Mouse (Mus musculus) forebrain, embryonic 12.5 days (tissue): ENCODE measurements around the gene Cdkn2b. TPM values are rescaled to one million over a fixed set of nuclear protein-coding genes. Genes with fewer than 3 reads are reported as not detected.
A peak's percentile ranks its signal among the peaks of the same experiment; 100 is the strongest.

Experiments
- ATAC-seq: fragments of 200-750 bp; cut with Nextera tagmentation; 2 replicates; pipeline ENCODE4 v1.8.0; 2017; ENCODE audit warnings: moderate TSS enrichment; ENCODE audit not compliant: low FRiP score
- H3K27ac ChIP-seq: fragments of 300-500 bp; sonication (generic); 2 replicates; pipeline ENCODE4 v1.5.1; 2016; ENCODE audit warnings: mild to moderate bottlenecking
- H3K27me3 ChIP-seq: fragments of 300-500 bp; sonication (generic); 2 replicates; pipeline ENCODE4 v1.6.1; 2016; ENCODE audit warnings: mild to moderate bottlenecking
- H3K36me3 ChIP-seq: fragments of 300-500 bp; sonication (generic); replicated peaks from 2 replicates; pipeline ENCODE4 v1.6.1; 2016; ENCODE audit warnings: mild to moderate bottlenecking
- H3K4me1 ChIP-seq: fragments of 300-500 bp; sonication (generic); 2 replicates; pipeline ENCODE4 v1.6.1; 2016
- H3K4me2 ChIP-seq: fragments of 300-500 bp; sonication (generic); 2 replicates; pipeline ENCODE4 v1.6.1; 2016; ENCODE audit warnings: mild to moderate bottlenecking, moderate library complexity
- H3K4me3 ChIP-seq: fragments of 300-500 bp; sonication (generic); replicated peaks from 2 replicates; pipeline ENCODE4 v1.5.1; 2016; ENCODE audit warnings: mild to moderate bottlenecking
- H3K9ac ChIP-seq: fragments of 300-500 bp; sonication (generic); 2 replicates; pipeline ENCODE4 v1.6.1; 2016; ENCODE audit warnings: mild to moderate bottlenecking
- H3K9me3 ChIP-seq: fragments of 300-500 bp; sonication (generic); 2 replicates; pipeline ENCODE4 v1.6.1; 2016
- WGBS: fragments of 180-500 bp; shearing (Covaris S2); methylation state at CpG from one replicate; pipeline ENCODE4 v1.1.7; 2016; 5-methylcytosine and 5-hydroxymethylcytosine counted together
- polyA plus RNA-seq: library from polyadenylated mRNA; unstranded; fragments of >200 nt; fragmentation: Nextera tagmentation; extraction: Ambion mirVana; gene quantifications from 2 replicates; pipeline ENCODE4 v1.2.1, GENCODE M21; 2016

The Cdkn2b gene
- polyA plus RNA-seq, 1 experiment from 2014 or later, result 0.27 TPM

GRCm38 (mm10) chr4:89285688-89286087, 25.2 kb downstream of the Cdkn2b start:
- peaks cover 6% of the 10 kb centered on the region for H3K4me1 ChIP-seq
- H3K27me3 ChIP-seq, result peaks cover 86% of the 10 kb centered on the region
- 29% methylated on average over 7 of the region's 7 CpGs for WGBS
- no peak for ATAC-seq
- H3K4me3 ChIP-seq, result no peak overlapping the region
- no peak overlapping the region for H3K27ac ChIP-seq
- no peak overlapping the region for H3K4me2 ChIP-seq
- H3K9ac ChIP-seq, result no peak overlapping the region
- H3K9me3 ChIP-seq, result no peaks in the 10 kb centered on the region
- no peaks in the 10 kb centered on the region for H3K36me3 ChIP-seq

- peaks cover 6% of the 10 kb centered on the region for H3K4me1 ChIP-seq
- no peaks in the 10 kb centered on the region for H3K9me3 ChIP-seq
- no peak overlapping the region for H3K4me3 ChIP-seq
- H3K36me3 ChIP-seq, result no peaks in the 10 kb centered on the region
- no peak overlapping the region for H3K4me2 ChIP-seq
- 1% methylated on average over 12 of the region's 12 CpGs for WGBS
- ATAC-seq, result no peak
- no peak overlapping the region for H3K27ac ChIP-seq
- H3K9ac ChIP-seq, result no peak overlapping the region
- H3K27me3 ChIP-seq, result peaks cover 83% of the 10 kb centered on the region
Measured at GRCm38 (mm10) chr4:89282661-89283060, 28.2 kb downstream of the Cdkn2b start.

GRCm38 (mm10) chr4:89282036-89282566, 28.7 kb downstream of the Cdkn2b start:
- Histone ChIP-seq H3K9ac (no peak overlapping the region), H3K4me3 (peak overlapping the region; percentile 9), H3K27ac (no peak overlapping the region), H3K9me3 (no peaks in the 10 kb centered on the region), H3K4me1 (peaks cover 6% of the 10 kb centered on the region), H3K36me3 (no peaks in the 10 kb centered on the region), H3K27me3 (peaks cover 85% of the 10 kb centered on the region), H3K4me2 (peak overlapping the region; percentile 32)
- WGBS, result under 1% methylated on average over 25 of the region's 25 CpGs
- ATAC-seq, result peak; percentile 79

GRCm38 (mm10) chr4:89281236-89281635, 29.6 kb downstream of the Cdkn2b start:
- no peaks in the 10 kb centered on the region for H3K36me3 ChIP-seq
- H3K27ac ChIP-seq, result no peak overlapping the region
- 1% methylated on average over 7 of the region's 7 CpGs for WGBS
- peaks cover 6% of the 10 kb centered on the region for H3K4me1 ChIP-seq
- H3K4me3 ChIP-seq, result no peak overlapping the region
- ATAC-seq, result no peak
- H3K27me3 ChIP-seq, result peaks cover 89% of the 10 kb centered on the region
- H3K9me3 ChIP-seq, result no peaks in the 10 kb centered on the region
- no peak overlapping the region for H3K4me2 ChIP-seq
- no peak overlapping the region for H3K9ac ChIP-seq

- no peak for ATAC-seq
- peaks cover 93% of the 10 kb centered on the region for H3K27me3 ChIP-seq
- no peak overlapping the region for H3K9ac ChIP-seq
- H3K4me2 ChIP-seq, result no peak overlapping the region
- no peaks in the 10 kb centered on the region for H3K36me3 ChIP-seq
- WGBS, result 3% methylated on average over 2 of the region's 2 CpGs
- H3K4me1 ChIP-seq, result peaks cover 6% of the 10 kb centered on the region
- no peak overlapping the region for H3K4me3 ChIP-seq
- H3K9me3 ChIP-seq, result no peaks in the 10 kb centered on the region
- H3K27ac ChIP-seq, result no peak overlapping the region
Measured at GRCm38 (mm10) chr4:89279641-89280040, 31.2 kb downstream of the Cdkn2b start.

- Histone ChIP-seq H3K9me3 (no peaks in the 10 kb centered on the region), H3K36me3 (no peaks in the 10 kb centered on the region), H3K4me1 (peaks cover 6% of the 10 kb centered on the region), H3K9ac (no peak overlapping the region), H3K4me2 (no peak overlapping the region), H3K27ac (no peak overlapping the region), H3K4me3 (no peak overlapping the region), H3K27me3 (peaks cover 96% of the 10 kb centered on the region)
- 5% methylated on average over 5 of the region's 5 CpGs for WGBS
- no peak for ATAC-seq
Measured at GRCm38 (mm10) chr4:89277381-89277940, 33.4 kb downstream of the Cdkn2b start.

GRCm38 (mm10) chr4:89276669-89277219, 34.1 kb downstream of the Cdkn2b start:
- peaks cover 96% of the 10 kb centered on the region for H3K27me3 ChIP-seq
- H3K4me3 ChIP-seq, result no peak overlapping the region
- no peaks in the 10 kb centered on the region for H3K36me3 ChIP-seq
- no peaks in the 10 kb centered on the region for H3K4me1 ChIP-seq
- no peak for ATAC-seq
- WGBS, result under 1% methylated on average over 37 of the region's 37 CpGs
- no peaks in the 10 kb centered on the region for H3K9me3 ChIP-seq
- H3K9ac ChIP-seq, result no peak overlapping the region
- no peak overlapping the region for H3K4me2 ChIP-seq
- no peak overlapping the region for H3K27ac ChIP-seq

- Histone ChIP-seq H3K27me3 (peaks cover 93% of the 10 kb centered on the region), H3K36me3 (no peaks in the 10 kb centered on the region), H3K27ac (no peak overlapping the region), H3K4me3 (no peak overlapping the region), H3K4me2 (no peak overlapping the region), H3K9ac (no peak overlapping the region), H3K9me3 (no peaks in the 10 kb centered on the region), H3K4me1 (no peaks in the 10 kb centered on the region)
- 1% methylated on average over 25 of the region's 25 CpGs for WGBS
- ATAC-seq, result no peak
Measured at GRCm38 (mm10) chr4:89275811-89276584, 34.8 kb downstream of the Cdkn2b start.

- H3K4me1 ChIP-seq, result no peaks in the 10 kb centered on the region
- no peaks in the 10 kb centered on the region for H3K36me3 ChIP-seq
- H3K9me3 ChIP-seq, result no peaks in the 10 kb centered on the region
- H3K27me3 ChIP-seq, result peaks cover 92% of the 10 kb centered on the region
- no peak overlapping the region for H3K27ac ChIP-seq
- H3K9ac ChIP-seq, result no peak overlapping the region
- ATAC-seq, result peak; percentile 15; the same call in 1 of the 2 replicates
- no peak overlapping the region for H3K4me3 ChIP-seq
- no peak overlapping the region for H3K4me2 ChIP-seq
- WGBS, result 1% methylated on average over 24 of the region's 24 CpGs
Measured at GRCm38 (mm10) chr4:89274829-89275548, 35.9 kb downstream of the Cdkn2b start.

GRCm38 (mm10) chr4:89274006-89274405, 36.8 kb downstream of the Cdkn2b start:
- H3K9ac ChIP-seq, result no peak overlapping the region

GRCm38 (mm10) chr4:89273585-89273984, 37.3 kb downstream of the Cdkn2b start:
- Histone ChIP-seq H3K27me3 (peaks cover 81% of the 10 kb centered on the region), H3K4me3 (no peak overlapping the region), H3K36me3 (no peaks in the 10 kb centered on the region), H3K9ac (no peak overlapping the region), H3K4me2 (no peak overlapping the region), H3K27ac (no peak overlapping the region), H3K4me1 (no peaks in the 10 kb centered on the region), H3K9me3 (no peaks in the 10 kb centered on the region)
- ATAC-seq, result no peak; the same call in 1 of the 2 replicates
- under 1% methylated on average over 9 of the region's 9 CpGs for WGBS

More at GRCm38 (mm10) chr4:89274006-89274405, 36.8 kb downstream of the Cdkn2b start:
- H3K9me3 ChIP-seq, result no peaks in the 10 kb centered on the region
- H3K4me1 ChIP-seq, result no peaks in the 10 kb centered on the region
- H3K4me3 ChIP-seq, result no peak overlapping the region
- H3K4me2 ChIP-seq, result no peak overlapping the region
- H3K27ac ChIP-seq, result no peak overlapping the region
- ATAC-seq, result no peak
- WGBS, result 2% methylated on average over 14 of the region's 14 CpGs
- peaks cover 86% of the 10 kb centered on the region for H3K27me3 ChIP-seq
- no peaks in the 10 kb centered on the region for H3K36me3 ChIP-seq

- 0% methylated on average over 20 of the region's 20 CpGs for WGBS
- H3K27me3 ChIP-seq, result peaks cover 81% of the 10 kb centered on the region
- no peak overlapping the region for H3K27ac ChIP-seq
- no peak for ATAC-seq
- no peak overlapping the region for H3K9ac ChIP-seq
- H3K9me3 ChIP-seq, result no peaks in the 10 kb centered on the region
- H3K36me3 ChIP-seq, result no peaks in the 10 kb centered on the region
- H3K4me2 ChIP-seq, result no peak overlapping the region
- H3K4me1 ChIP-seq, result no peaks in the 10 kb centered on the region
- H3K4me3 ChIP-seq, result no peak overlapping the region
Measured at GRCm38 (mm10) chr4:89272961-89273540, 37.8 kb downstream of the Cdkn2b start.
